Mouse (Mus musculus): ENCODE results near the gene Hdhd3.

DNA sequence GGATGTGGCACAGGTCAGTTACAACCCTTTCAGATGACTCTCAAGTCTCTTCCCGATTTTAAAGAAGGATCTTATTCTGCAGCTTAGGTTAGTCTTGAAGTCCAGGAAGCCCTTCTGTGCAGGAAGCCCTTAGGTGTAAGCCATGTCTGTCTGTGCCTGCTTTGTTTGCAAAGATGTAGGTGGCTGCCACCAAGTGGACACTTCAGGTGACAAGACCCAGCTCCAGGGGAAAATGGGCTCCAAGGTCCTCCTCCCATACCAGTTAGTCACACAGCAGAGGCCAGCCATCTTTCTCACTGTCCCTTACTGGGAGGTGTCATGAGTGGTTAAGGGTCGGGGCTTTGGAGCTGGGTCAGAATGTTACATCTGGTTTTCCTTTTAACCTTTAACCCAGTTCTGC lies 3.5 kb upstream of the Hdhd3 start:
- TF ChIP-seq CTCF (IDR thresholded peaks at IDR 0.05; ENCODE audit: extremely low read depth, insufficient read length, insufficient replicate concordance, low read depth, low read length) (peak; percentile 62; the same call in 1 of the 2 replicates), POLR2A (IDR thresholded peaks at IDR 0.05; ENCODE audit: low read depth, low read length) (no peak)

All from small intestine, adult 2 months (tissue).